Mouse (Mus musculus) cerebellum, postnatal 4 days (tissue): ENCODE data around the gene Ddx11.

Experiments used
- DNase-seq, 2 experiments: peaks; one replicate each; pipeline ENCODE4 v3.0.0; 2022; ENCODE audit warnings: low spot score in 2 of 2, mixed read lengths in 1 of 2

Gene Ddx11

DNA sequence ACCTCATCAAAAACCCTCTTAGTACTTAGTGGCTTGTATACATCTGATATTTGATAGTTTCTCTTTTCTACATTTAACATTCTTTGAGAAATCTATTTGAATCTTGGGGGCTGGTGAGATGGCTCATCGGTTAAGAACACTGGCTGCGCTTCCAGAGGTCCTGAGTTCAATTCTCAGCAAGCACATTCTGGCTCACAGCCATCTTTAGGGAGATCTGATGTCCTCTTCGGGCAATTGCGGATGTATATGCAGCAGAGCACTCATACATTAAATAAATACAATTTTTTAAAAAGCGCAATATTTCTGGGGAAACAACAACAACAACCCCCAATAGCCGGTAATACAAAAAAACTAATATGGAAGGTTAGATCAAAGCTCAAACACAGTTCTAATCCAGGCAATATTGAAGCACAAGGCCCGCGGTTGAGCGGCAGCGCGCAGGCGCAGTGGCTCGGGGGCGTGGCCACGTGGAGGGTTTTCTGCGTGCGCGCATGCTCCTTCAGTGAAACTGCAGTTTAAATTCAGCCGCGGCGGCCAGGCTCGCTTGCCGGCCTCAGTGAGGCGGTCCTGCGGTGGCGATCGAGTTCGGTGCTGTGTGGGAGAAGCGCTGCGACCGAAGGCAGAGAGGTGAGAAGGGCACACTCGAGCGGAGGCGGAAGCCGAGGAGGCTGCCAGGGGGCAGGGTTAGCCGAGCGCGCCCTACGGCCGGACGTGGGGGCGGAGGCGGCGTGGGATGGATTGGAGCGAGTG is at the start of gene Ddx11:
Gene Ddx11, plus strand, starts transcription at position 455 of the 750 bp plus-strand sequence.
- DNase-seq: peak; percentile 92 to 97

GRCm38 (mm10) chr17:66073971-66074370 is 49.3 kb upstream of the Ddx11 start:
- DNase-seq: no peak

- no peak for DNase-seq
Observed at GRCm38 (mm10) chr17:66075827-66076173, 47.5 kb upstream of the Ddx11 start.

DNA sequence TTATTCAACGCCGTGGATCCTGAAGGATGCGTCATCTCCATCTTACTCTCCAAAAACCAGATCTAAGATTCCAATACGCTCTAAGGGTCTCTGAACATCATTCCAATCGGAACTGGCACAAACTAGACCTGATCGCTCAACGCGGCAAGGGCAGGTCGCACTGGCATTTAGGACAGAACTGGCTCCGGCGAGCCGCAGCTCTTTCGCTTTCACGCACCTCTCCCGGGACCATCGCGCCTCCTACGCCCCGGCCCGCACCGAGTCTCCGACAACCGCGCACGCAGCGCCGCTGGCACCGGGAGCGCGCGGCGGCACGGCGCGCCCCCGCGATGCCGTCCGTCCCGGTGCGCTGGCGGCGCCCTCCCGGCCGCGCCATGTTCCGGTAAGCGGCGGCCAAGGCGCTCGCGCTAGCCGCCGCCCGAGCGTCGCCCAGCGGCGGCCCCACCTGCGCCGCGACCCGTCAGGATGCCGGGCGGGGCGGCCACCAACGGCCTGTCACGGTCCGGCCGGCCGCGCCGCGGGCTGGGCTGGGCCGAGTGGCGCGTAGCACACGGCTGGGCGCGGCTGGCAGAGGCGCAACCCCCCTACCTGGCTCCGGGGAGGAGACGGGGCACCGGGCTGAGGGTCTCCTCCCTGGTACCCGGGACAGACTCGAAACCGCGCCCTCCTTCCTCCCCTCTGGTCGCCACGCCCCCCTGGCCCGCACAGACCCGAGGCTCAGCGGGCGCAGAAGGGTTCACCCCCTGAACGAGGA is 47.0 kb upstream of the Ddx11 start:
- peak in 1 of 2 experiments; percentile 40 for DNase-seq

- DNase-seq: peak; percentile 83 to 95
Observed at GRCm38 (mm10) chr17:66076934-66077333, 46.4 kb upstream of the Ddx11 start, which contains the start of gene Ankrd12. TSS of gene Ankrd12 (minus strand) at chr17:66077089.

DNA sequence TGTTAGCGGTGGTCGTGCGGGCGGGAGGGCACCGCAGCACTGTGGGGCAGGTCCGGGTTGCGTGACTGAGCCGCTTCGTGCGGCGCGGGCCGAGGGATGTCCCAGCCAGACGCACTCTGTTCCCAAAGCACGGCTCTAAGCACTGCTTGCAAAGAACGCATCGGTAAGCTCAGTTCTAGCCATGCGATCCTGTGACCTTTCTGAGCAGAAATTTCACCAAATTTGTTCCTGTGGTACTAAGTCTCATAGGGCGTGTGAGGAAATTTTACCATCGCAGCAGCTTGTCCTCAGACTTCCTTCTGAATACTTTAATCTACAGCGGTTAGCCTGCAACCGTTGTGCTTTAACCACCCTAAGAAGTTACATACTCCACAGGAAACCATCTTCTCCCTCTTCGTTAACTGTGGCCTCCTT is 45.9 kb upstream of the Ddx11 start:
- no peak for DNase-seq

DNA sequence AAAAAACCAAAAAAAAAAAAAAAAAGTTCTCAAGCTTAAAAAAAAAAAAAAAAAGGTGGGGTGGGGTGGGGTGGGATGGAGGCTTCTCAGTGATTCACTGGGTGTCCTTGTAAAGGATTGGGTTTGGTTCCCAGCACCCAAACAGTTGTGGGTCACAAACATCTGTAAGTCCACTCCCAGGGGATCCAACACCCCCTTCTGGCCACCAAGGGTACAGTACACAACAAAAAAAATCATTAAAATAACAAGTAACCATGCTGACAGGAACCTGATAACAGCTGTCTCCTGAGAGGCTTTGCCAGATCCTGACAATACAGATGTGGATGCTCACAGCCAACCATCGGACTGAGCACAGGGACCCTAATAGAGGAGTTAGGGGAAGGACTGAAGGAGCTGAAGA is 38.8 kb upstream of the Ddx11 start:
- no peak for DNase-seq

DNA sequence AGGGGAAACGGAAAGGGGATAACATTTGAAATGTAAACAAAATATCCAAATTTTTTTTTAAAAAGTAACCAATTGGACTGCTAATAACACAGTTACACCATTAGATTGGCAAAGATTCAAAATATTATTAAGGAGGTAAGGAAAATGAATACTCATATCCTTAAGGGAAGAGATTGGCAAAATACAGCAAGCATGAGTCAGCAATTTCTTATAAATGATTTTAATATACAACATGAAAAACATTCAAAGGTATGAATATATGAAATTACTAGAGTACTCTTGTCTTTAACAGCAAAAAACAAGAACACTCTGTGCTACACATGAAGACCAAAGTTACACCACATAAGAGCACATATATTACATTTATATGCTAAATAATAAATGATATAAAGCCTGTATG is 38.3 kb upstream of the Ddx11 start:
- DNase-seq: no peak

- DNase-seq: no peak
Observed at GRCm38 (mm10) chr17:66090251-66090650, 33.1 kb upstream of the Ddx11 start.

- DNase-seq: no peak
Observed at GRCm38 (mm10) chr17:66091392-66091791, 31.9 kb upstream of the Ddx11 start.

DNA sequence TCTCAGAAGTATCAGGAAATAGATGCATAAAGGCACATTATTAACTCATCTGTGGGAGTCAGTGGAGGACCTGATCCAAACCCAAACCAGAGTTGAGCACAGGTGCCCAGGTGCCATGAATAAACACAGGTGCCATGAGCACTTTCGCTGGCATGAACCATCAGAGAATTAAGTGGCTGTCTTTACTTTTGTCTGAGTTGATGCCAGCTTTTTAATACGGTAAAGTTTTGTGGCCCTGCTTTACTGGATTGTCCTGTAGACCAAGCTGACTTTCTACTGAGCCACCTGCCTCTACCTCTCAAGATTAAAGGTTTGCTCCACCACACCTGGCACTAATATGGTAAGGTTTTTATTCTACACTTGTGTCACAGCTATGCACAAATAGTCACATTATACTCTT is 31.3 kb upstream of the Ddx11 start:
- DNase-seq: no peak

DNA sequence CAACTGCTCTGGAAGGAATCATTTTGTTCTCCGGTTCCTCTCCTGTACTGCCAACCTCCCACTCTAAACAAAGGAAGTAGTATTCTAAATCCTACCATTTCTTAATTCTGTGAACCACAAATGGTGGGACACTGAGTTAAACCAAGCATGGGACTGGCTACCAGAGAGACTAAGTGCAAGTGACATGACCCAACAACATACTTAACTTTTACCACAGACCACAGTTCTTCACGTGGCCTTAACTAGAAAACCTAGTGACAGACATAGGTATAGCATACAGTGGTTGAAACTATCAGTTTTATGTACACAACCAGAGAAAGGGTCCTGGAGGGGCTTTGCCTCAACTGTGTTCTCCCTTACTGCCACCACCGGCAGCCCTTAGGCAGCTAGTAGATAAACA is 30.7 kb upstream of the Ddx11 start:
- no peak for DNase-seq

GRCm38 (mm10) chr17:66100566-66101379 is 22.5 kb upstream of the Ddx11 start:
- DNase-seq: no peak

DNA sequence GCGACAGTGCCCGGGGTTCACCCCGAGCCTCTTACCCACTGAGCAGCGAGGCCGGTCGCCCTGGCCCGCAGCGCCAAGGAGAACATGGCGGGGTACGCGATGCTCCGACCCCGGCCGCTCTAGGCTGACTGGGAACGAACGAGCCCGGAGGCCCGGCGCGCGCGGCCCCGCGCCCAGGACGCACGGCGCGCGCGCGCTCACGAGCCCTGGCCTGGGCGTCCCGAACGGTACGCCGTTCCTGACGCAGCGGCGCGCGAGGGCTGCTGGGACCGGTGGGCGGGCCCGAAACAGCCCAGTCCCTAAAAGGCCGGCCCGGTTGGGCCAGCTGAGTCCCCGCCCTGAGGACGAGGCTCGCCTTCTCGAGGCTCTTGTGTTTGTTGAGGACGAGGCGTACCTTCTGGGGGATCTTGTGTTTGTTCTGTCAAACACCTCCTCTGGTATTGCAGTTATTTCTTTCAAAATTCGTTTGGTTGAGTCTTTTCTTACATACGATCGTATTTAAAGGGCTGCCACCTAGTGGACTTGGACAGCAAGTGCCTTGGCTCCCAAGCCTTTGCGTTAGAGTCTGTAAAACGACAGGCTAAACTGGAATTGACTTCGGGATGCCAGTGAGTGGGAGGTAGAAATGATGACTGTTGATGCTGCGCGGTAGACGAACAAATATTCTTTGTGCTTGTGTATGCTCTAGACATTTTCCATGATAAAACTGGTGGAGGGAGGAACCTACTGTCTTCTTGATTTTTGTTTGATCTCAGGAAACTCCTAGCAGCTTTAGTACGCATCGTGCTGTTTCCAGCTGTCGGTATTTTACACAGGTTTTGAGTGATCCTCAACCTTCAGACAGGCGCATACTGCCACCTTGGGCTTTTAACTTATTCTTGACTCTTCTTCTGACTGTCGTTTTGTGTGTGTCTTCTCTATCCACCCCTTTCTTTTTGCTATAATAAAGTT is 21.7 kb upstream of the Ddx11 start, which contains the start of gene Ndufv2:
Gene Ndufv2, minus strand, starts transcription at position 180 of the 951 bp plus-strand sequence.
- peak; percentile 73 to 94 for DNase-seq

- no peak for DNase-seq
Observed at GRCm38 (mm10) chr17:66104076-66104475, 19.2 kb upstream of the Ddx11 start.

- DNase-seq: peak in 1 of 2 experiments; percentile 62
Observed at GRCm38 (mm10) chr17:66106601-66107267, 16.6 kb upstream of the Ddx11 start.

GRCm38 (mm10) chr17:66107466-66107865 is 15.9 kb upstream of the Ddx11 start:
- no peak for DNase-seq

DNA sequence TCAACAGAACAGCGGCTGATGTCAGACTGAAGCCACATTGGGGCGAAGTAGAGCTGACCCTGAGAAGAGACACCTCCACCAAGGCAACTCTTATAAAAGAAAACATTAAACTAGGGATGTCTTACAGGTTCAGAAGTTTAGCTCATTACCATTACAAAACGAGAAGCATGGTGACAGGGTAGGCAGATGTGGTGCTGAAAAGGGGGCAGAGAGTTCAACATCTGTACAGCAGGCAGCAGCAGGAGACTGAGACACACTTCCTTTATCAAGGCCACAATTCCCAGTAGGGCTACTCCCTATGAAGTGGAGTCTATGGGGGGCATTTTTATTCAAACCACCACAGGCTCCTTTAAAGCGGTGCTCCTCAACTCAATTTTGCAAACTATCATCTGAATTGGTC is 15.1 kb upstream of the Ddx11 start:
- no peak for DNase-seq

DNA sequence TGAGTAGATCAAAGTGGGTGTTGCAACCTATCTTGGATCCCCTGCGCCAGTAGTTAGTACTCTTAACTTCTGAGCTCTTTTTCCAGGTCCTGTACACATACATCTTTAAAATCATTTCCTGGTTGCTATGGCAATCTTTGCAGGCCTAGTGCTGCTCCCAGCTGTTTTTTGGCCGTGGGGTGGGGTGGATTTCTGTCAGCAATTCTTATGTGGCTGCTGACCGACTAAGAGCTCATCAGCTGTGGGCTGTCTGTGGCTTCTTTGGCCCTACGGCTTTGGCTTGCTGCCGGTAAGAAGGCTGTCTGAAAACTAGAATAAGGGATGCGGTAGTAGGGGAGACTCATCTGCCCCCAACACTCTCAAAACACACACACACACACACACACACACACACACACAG is 12.6 kb upstream of the Ddx11 start:
- DNase-seq: no peak

GRCm38 (mm10) chr17:66111402-66111959 is 11.8 kb upstream of the Ddx11 start, which contains the start of gene Washc1:
TSS of gene Washc1 (plus strand) at chr17:66111545.
- DNase-seq: peak; percentile 50 to 83
